Mouse (Mus musculus) large intestine, adult 2 months (tissue): ENCODE measurements around the gene Acss1. TPM values are rescaled to one million over a fixed set of nuclear protein-coding genes. Genes with fewer than 3 reads are reported as not detected.

Experiments
- DNase-seq: peaks from one replicate; pipeline ENCODE4 v3.0.0-alpha.2; 2012; ENCODE audit warnings: low read depth, low spot score
- WGBS: fragments of 180-500 bp; shearing (Covaris S2); methylation state at CpG from one replicate; pipeline ENCODE4 v1.1.7; 2018; 5-methylcytosine and 5-hydroxymethylcytosine counted together
- polyA plus RNA-seq: library from polyadenylated mRNA; depleted of rRNA; stranded (reverse); fragments of >200 nt; gene quantifications from 2 replicates; pipeline ENCODE4 v1.2.3, GENCODE M21; 2012

The Acss1 gene
- polyA plus RNA-seq, 1 experiment, result 51.6 TPM

GRCm38 (mm10) chr2:150667065-150667819 is 1.1 kb downstream of the Acss1 start:
- DNase-seq, result no peak
- WGBS, result 3% methylated on average over 17 of the region's 17 CpGs

DNA sequence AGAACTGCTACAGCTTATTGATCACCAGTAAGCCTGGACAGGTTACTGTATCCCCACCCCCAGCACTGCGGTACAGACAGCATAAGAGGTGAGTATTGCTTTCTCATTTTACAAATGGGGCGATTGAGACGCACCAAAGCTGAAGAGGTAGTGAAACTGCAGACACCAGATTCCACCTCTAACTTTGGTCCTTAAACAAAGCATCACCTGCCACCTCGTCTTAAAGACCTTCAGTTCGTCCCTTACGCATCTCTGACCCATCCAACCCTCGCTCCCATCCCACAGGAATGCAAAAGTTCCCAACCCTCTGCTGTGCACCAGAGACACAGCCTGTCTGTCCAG is 1.6 kb downstream of the Acss1 start:
- WGBS, result 20% methylated on average over 7 of the region's 7 CpGs
- no peak for DNase-seq

GRCm38 (mm10) chr2:150665534-150666451 is 2.5 kb downstream of the Acss1 start:
- WGBS, result 21% methylated on average over 10 of the region's 10 CpGs
- no peak for DNase-seq

GRCm38 (mm10) chr2:150665006-150665405 is 3.3 kb downstream of the Acss1 start:
- 32% methylated on average over 2 of the region's 2 CpGs for WGBS
- no peak for DNase-seq

GRCm38 (mm10) chr2:150664152-150664920 is 4.0 kb downstream of the Acss1 start:
- WGBS, result 68% methylated on average over 5 of the region's 5 CpGs
- no peak for DNase-seq

GRCm38 (mm10) chr2:150663255-150663654 is 5.0 kb downstream of the Acss1 start:
- DNase-seq, result no peak
- 21% methylated on average over 9 of the region's 9 CpGs for WGBS

DNA sequence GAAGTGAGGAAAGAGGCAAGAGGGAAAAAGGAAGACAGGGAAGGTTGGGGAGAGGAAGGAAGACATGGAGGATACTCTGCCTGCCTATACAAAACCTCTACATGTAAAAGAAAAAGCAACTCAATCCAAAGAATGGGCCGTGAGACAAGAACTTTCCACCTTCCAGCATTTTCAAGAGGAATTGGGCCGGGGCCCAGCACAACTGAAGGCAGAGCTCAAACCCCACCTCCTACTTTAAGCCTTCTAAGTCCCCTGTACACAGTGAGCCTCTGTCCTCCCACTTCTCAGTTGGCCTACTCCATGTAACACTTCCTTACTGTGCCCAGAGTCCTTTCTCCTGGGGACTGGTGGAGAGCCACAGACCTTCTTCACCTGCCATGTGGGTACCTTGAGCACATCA is 6.3 kb downstream of the Acss1 start:
- DNase-seq, result no peak
- WGBS, result 60% methylated on average over 2 of the region's 2 CpGs

GRCm38 (mm10) chr2:150660668-150661451 is 7.4 kb downstream of the Acss1 start:
- WGBS, result 36% methylated on average over 5 of the region's 5 CpGs
- no peak for DNase-seq

GRCm38 (mm10) chr2:150660049-150660448 is 8.3 kb downstream of the Acss1 start:
- 50% methylated on average over 4 of the region's 4 CpGs for WGBS
- no peak for DNase-seq

DNA sequence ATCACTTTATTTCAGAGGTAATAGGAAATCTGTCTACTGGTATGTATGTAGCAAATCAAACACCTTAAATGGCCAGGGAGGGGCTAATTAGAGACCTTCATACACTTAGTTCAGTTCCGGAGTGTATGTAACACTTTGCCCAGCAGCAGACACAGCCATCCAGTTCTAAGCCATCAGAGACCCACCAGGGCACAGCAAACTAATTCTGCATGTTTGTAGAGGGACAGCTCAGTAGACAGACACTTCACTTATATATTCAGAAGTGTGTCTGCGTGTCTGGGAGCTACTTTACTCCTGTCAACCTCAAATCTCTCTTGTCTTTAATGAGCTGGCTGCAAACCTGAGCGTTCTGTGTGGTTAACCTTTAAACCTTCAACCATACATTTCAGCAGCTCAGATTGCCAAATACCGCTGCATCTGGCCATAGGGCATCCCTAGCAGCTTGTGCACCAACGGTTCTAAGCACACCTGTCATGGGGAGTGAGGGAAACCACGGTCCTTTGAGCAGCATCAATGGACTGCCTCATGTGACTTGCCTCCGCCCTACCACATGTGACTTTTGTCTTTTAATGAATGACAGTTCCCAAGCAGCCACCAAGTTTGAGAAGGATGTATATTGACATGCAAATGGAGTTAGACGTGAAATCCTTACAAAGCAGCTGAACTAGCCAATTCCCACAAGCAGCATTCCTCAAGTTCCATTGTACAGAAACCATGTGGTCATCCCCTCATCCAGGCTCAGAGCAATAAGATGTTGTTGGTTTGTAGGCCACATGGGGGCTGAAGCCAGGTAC is 11.1 kb downstream of the Acss1 start:
- no peak for DNase-seq
- WGBS, result 29% methylated on average over 8 of the region's 8 CpGs

DNA sequence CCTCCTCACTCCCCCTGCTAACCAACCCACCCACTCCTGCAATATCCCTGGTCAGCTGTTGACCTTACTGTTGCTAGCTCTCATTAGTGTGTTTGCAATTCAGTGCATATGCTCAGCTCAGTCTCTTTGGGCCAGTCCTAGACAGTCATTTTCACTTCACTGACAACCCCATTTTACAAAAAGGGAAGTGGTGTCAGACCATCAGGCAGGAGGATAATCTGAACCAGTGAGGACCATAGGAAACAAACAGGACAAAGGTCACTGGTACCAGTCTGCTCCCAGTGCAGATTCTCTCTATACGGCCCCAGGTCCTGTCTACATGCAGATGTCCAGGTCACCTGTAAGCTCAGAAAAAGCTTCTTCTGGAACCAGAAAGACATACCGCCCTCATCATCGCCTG is 12.2 kb downstream of the Acss1 start:
- 89% methylated on average over 3 of the region's 3 CpGs for WGBS
- no peak for DNase-seq

DNA sequence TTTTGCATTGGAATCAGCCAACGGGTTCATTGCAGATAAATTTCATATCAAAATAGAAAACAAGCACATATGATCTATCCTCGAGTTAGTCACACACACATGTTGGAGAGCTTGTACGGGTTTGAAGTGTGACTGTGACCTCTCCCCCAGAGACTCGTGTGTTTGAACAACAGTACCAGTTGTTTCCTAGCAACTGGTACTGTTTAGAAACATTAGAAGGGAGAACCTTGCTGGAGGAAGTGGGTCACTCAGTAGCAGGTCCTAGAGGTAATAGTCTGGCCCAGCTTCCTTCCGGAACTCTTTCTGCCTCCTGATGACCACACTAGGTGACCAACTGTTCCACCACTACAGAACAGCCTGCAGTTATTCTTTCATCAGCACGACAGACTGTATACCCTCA is 13.0 kb downstream of the Acss1 start:
- no peak for DNase-seq
- WGBS, result 45% methylated on average over 6 of the region's 6 CpGs

GRCm38 (mm10) chr2:150654814-150655213 is 13.5 kb downstream of the Acss1 start:
- no peak for DNase-seq
- WGBS, result 90% methylated on average over 2 of the region's 2 CpGs

DNA sequence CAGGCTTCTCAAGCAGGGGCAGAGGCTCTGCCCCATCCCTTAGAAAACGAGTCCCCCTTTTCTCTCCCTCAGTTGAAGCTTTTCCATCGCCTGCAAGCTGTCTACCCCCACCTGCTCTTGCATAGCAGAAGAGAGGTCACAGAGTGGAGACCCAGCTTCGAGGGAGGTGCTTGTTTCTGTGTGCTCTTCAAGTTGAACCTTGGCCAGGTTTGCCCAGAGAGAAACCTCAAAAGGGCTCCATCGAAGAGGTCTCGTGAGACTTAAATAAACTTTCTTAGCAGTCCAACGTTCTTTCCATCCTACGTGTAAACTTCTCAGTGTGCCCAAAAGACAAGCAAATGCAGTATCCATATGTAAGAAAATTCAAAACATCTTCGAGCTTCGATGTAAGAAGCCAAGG is 16.9 kb downstream of the Acss1 start:
- WGBS, result 46% methylated on average over 9 of the region's 9 CpGs
- no peak for DNase-seq

DNA sequence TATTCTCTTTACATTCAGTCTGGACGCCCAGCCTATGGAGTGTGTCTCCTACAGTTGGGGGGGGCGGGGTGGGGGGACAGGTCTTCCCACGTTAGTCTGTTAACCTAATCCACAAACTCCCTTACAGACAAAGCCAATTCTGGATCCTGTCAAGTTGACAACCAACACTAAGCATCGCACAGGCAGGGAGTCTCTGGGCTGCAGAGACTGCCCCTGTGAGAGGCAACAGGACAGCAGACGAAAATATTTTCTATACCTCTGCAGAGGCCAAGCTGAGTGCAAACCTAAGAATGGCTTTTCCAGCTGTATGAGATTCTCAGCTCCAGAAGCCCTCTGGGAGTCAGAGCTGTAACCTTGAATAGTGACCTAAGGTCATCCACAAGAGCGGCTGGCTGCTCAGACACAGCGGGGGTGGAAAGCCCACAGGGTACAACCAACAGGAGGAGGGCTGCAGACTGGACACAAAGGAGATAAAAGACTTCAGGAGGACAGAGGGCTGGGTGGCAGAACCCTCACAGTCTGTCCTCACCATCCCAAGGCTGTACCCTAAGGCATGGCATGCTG is 17.7 kb downstream of the Acss1 start:
- WGBS, result 78% methylated on average over 7 of the region's 7 CpGs
- DNase-seq, result no peak

DNA sequence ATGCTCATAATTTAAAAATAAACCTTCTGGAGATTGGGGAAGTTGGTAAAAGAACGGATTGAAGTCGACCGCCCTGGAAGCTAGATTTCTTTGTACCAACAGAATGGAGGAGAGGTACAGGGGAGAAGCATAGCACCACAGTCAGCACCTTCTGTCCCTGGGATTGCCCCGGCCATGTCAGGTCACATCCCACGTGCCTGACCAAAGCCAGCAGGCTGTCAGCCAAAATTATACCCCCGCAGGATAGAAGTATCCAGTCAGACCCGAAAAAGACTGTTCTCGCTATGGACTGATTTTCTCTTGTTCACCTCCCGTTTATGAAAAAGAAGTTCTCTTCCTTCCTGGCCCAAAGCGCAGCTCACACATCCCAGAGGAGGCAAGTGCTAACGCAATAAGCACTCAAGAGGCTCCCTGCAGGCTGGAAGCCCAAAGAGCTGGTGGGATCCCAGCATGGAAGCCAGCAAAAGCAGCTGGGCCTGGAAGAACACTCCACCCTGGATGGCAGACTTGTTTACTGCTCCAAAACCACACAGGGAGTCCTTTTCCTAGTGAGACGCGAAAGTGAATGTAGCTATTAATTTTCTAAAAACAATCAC is 19.9 kb downstream of the Acss1 start:
- WGBS, result 67% methylated on average over 13 of the region's 13 CpGs
- DNase-seq, result no peak

DNA sequence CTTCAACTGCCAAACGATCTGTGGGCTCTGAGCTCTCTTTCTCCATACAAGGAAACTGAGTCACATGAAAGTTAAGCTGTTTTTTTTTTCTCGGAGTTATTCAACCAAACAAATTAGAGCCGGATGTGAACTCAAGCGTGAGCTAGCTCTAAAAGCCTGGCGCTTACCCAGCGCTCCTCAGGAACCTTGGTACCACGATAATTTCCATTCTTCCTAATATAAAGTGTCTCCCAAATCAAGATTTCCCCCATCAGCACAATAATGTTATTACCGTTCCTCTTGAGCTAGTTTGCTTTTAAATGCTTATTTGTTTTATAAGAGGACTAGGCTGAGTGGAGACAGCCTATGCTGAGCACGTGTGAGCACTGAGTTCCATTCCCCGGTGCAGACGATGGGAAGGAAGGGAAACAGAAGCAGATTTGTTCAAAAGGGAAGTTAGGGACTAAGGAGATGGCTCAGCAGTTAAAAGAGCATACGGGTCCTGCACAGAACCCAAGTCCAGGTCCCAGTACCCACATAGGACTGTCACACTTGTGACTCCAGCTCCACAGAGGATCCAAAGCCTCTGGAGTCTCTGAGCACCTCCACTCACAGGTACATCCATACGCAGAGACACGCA is 20.5 kb downstream of the Acss1 start:
- WGBS, result 78% methylated on average over 14 of the region's 14 CpGs

More for the DNA sequence above, 20.5 kb downstream of the Acss1 start:
- no peak for DNase-seq
